Comparison of ENCODE assay signal across 8 mouse cellular contexts in the genomic region with DNA sequence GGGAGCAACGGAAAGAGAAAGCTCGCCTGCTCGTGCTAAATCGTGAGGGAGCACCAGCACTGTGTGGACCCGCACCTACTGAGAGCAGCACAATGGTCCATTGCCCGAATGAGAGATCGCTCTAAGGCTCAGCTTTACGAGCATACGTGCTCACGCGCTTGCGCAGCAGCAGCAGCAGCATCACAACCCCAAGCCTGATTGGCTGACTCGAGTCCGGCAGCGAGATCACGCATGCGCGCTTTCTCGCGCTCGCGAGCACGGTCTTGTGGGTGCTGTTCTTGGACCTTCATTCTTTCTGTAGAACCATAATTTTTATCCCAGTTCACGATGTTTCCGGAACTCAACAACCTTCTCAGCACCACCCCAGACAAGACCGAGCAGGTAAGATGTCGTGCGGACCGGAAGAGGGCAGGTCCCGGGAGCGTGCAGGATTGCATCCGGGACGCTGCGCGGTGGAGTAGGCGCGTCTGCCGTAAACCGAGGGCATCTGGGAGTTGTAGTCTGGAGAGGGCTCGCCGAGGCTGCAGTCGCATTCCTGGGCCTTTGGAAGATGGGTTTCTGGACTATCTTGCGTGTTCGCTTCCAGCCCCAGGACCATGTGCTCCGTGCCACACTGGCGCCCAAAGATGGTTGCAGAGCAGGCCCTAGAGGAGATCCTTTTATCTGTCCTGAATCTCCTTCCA. TPM values are rescaled to one million over a fixed set of nuclear protein-coding genes. Genes with fewer than 3 reads are reported as not detected.
A peak's percentile ranks its signal among the peaks of the same experiment; 100 is the strongest.
DNase-seq lines count a peak whose midpoint lies in the region; ATAC-seq and TF ChIP-seq lines count a peak whose summit lies in the region.

Gene Elp6, plus strand, starts transcription at position 205 of the 683 bp plus-strand sequence.

- no peaks in the 10 kb centered on the region for H3K9me3 ChIP-seq in heart, embryonic 11.5 days (replicated peaks; ENCODE audit: control insufficient read depth, low read length)
- peaks cover 10% of the 10 kb centered on the region for H3K9me3 ChIP-seq in kidney, embryonic 16.5 days (ENCODE audit: low read length)

- 0 out of 2 replicates have a peak, but pooled peaks cover 3% of the 10 kb centered on the region for H3K4me1 ChIP-seq in heart, embryonic 11.5 days (ENCODE audit: control insufficient read depth, insufficient read depth, low read length)
- H3K4me1 ChIP-seq in kidney, embryonic 16.5 days (ENCODE audit: insufficient read depth, low read length): peaks cover 9% of the 10 kb centered on the region
- H3K4me1 ChIP-seq in liver, adult 2 months (ENCODE audit: control insufficient read depth, insufficient read depth, low read length): peaks cover 3% of the 10 kb centered on the region

- H3K27ac ChIP-seq in heart, embryonic 11.5 days (ENCODE audit: low read depth, low read length): peak within 1 kb of the TSS; percentile 87
- H3K27ac ChIP-seq in kidney, embryonic 16.5 days (ENCODE audit: low read length): peak within 1 kb of the TSS; percentile 94
- peak within 1 kb of the TSS; percentile 66 for H3K27ac ChIP-seq in liver, adult 2 months (replicated peaks; ENCODE audit: insufficient read depth, low read depth, low read length)

- 0 out of 2 replicates have a peak, but pooled peaks cover 2% of the 10 kb centered on the region for H3K36me3 ChIP-seq in heart, embryonic 11.5 days (ENCODE audit: control insufficient read depth, insufficient read depth, low read length)
- peaks cover 3% of the 10 kb centered on the region for H3K36me3 ChIP-seq in kidney, embryonic 16.5 days (ENCODE audit: insufficient read depth, low read length)
- no peaks in the 10 kb centered on the region; the same call in 1 of the 2 replicates for H3K36me3 ChIP-seq in liver, adult 2 months (ENCODE audit: control insufficient read depth, insufficient read depth, low read length)
- no peaks in the 10 kb centered on the region for H3K36me3 ChIP-seq in myocyte (ENCODE audit: control insufficient read depth, insufficient read depth)
- H3K36me3 ChIP-seq in splenic B cell, adult 2 months (ENCODE audit: control insufficient read depth, insufficient read depth, low read length, poor library complexity, severe bottlenecking): no peaks in the 10 kb centered on the region

- under 1% methylated on average over 46 of the region's 46 CpGs for WGBS in heart, embryonic 11.5 days (ENCODE audit: insufficient replicate concordance)
- under 1% methylated on average over 46 of the region's 46 CpGs for WGBS in kidney, embryonic 16.5 days
- WGBS in liver, adult 2 months: under 1% methylated on average over 46 of the region's 46 CpGs

- no peak for TF ChIP-seq CTCF in liver, adult 2 months (IDR thresholded peaks at IDR 0.05; ENCODE audit: low read depth, low read length)

- H3K4me2 ChIP-seq in heart, embryonic 11.5 days: peak within 1 kb of the TSS; percentile 82
- H3K4me2 ChIP-seq in kidney, embryonic 16.5 days (replicated peaks; ENCODE audit: low read depth, low read length): peak within 1 kb of the TSS; percentile 65
- H3K4me2 ChIP-seq in myocyte (ENCODE audit: low read depth): peak within 1 kb of the TSS; percentile 94

- no peaks in the 10 kb centered on the region for H3K27me3 ChIP-seq in heart, embryonic 11.5 days (ENCODE audit: control insufficient read depth, insufficient read depth, low read length)
- H3K27me3 ChIP-seq in kidney, embryonic 16.5 days (ENCODE audit: insufficient read depth, low read length): no peaks in the 10 kb centered on the region
- H3K27me3 ChIP-seq in liver, adult 2 months (ENCODE audit: control insufficient read depth, insufficient read depth, low read length): no peaks in the 10 kb centered on the region
- no peaks in the 10 kb centered on the region for H3K27me3 ChIP-seq in myocyte (ENCODE audit: control insufficient read depth, insufficient read depth, insufficient read length)
- no peaks in the 10 kb centered on the region for H3K27me3 ChIP-seq in splenic B cell, adult 2 months (ENCODE audit: control insufficient read depth, insufficient read depth, low read length, poor library complexity, severe bottlenecking)

- peak; percentile 93 for TF ChIP-seq POLR2A in liver, adult 2 months (IDR thresholded peaks at IDR 0.05; ENCODE audit: extremely low read depth, insufficient read depth, low read length)
- peak; percentile 97 for TF ChIP-seq POLR2A in myocyte (IDR thresholded peaks at IDR 0.05; ENCODE audit: insufficient read length, low read depth)

- peak within 1 kb of the TSS; percentile 84 for H3K9ac ChIP-seq in heart, embryonic 11.5 days (ENCODE audit: low read depth, low read length)
- peak within 1 kb of the TSS; percentile 85 for H3K9ac ChIP-seq in kidney, embryonic 16.5 days (replicated peaks; ENCODE audit: low read length)
- peak within 1 kb of the TSS; percentile 71 for H3K9ac ChIP-seq in liver, adult 2 months (ENCODE audit: low read depth, low read length)

- H3K79me2 ChIP-seq in liver, adult 2 months (ENCODE audit: control insufficient read depth, insufficient read depth, low read length): no peaks in the 10 kb centered on the region
- peaks cover 14% of the 10 kb centered on the region for H3K79me2 ChIP-seq in myocyte (ENCODE audit: control insufficient read depth, insufficient read depth)

- H3K4me3 ChIP-seq in heart, embryonic 11.5 days (ENCODE audit: low read depth, low read length): peak within 1 kb of the TSS; percentile 58
- H3K4me3 ChIP-seq in kidney, embryonic 16.5 days (ENCODE audit: low read length): peak within 1 kb of the TSS; percentile 52
- peak within 1 kb of the TSS; percentile 59 for H3K4me3 ChIP-seq in liver, adult 2 months (ENCODE audit: insufficient read depth, low read depth, low read length)
- H3K4me3 ChIP-seq in myocyte: peak within 1 kb of the TSS; percentile 57

- H3ac ChIP-seq in myocyte (ENCODE audit: control insufficient read depth, insufficient read length): peak within 1 kb of the TSS; percentile 38

- DNase-seq in B cell, adult 2 months: peak; percentile 84 to 89
- DNase-seq in brain, adult 2 months (ENCODE audit: low read depth, low spot score): peak; percentile 99
- peak; percentile 90 for DNase-seq in liver, adult 2 months (ENCODE audit: extremely low read depth, low read depth, low spot score)
- peak; percentile 94 for DNase-seq in splenic B cell, adult 2 months (ENCODE audit: low read depth, low spot score)

- ATAC-seq in erythroblast, adult 5-6 weeks (replicated peaks; ENCODE audit: low FRiP score, poor library complexity, severe bottlenecking): peak; percentile 99
- peak; percentile 95 for ATAC-seq in heart, embryonic 11.5 days (replicated peaks; ENCODE audit: insufficient number of reproducible peaks, low FRiP score, low TSS enrichment)
- ATAC-seq in kidney, embryonic 16.5 days (ENCODE audit: low FRiP score, low TSS enrichment): peak; percentile 98

TF ChIP-seq in myocyte, 11 proteins besides CTCF, POLR2A, EP300 and RAD21:
- TF ChIP-seq MAX (IDR thresholded peaks at IDR 0.05; ENCODE audit: low read depth): no peak
- TF ChIP-seq MYOD1 (IDR thresholded peaks at IDR 0.05; ENCODE audit: control insufficient read depth in 1 of 3, insufficient read length in 2 of 3, low read depth in 2 of 3): no peak
- TF ChIP-seq REST (IDR thresholded peaks at IDR 0.05; ENCODE audit: insufficient read depth, insufficient read length): peak; percentile 16
- peak in 1 of 3 experiments; percentile 4 for TF ChIP-seq MYOG (IDR thresholded peaks at IDR 0.05; ENCODE audit: control insufficient read depth in 1 of 3, insufficient read depth in 1 of 3, insufficient read length in 2 of 3, low read depth in 2 of 3)
- TF ChIP-seq TCF3 (IDR thresholded peaks at IDR 0.05; ENCODE audit: insufficient read length, low read depth): no peak
- no peak for TF ChIP-seq USF1 (IDR thresholded peaks at IDR 0.05; ENCODE audit: low read depth)
- TF ChIP-seq CEBPB (IDR thresholded peaks at IDR 0.05; ENCODE audit: insufficient read depth, poor library complexity, severe bottlenecking): no peak
- TF ChIP-seq TCF12 (IDR thresholded peaks at IDR 0.05; ENCODE audit: insufficient read depth, poor library complexity, severe bottlenecking): no peak
- TF ChIP-seq SRF (IDR thresholded peaks at IDR 0.05; ENCODE audit: control insufficient read depth, insufficient read length, low read depth): no peak
- peak; percentile 99 for TF ChIP-seq POLR2AphosphoS2 (IDR thresholded peaks at IDR 0.05; ENCODE audit: insufficient read length, low read depth)
- TF ChIP-seq E2F4 (IDR thresholded peaks at IDR 0.05; ENCODE audit: insufficient read depth): no peak

RNA-seq across cellular contexts. Expression of gene Elp6, which starts in this region (rescaled TPM):
- total RNA-seq in erythroblast, adult 5-6 weeks (2015; ENCODE audit: low replicate concordance): 0.19 and 1.5 TPM in 2 replicates
- 0.56 and 1.8 TPM in 2 replicates for total RNA-seq in erythroblast, adult 5-6 weeks (2017; ENCODE audit: low replicate concordance)
- 17.4 and 18.7 TPM in 2 replicates for polyA plus RNA-seq in heart, embryonic 11.5 days (2014; fragmentation: Nextera tagmentation; extraction: Ambion mirVana)
- polyA plus RNA-seq in kidney, embryonic 16.5 days (2015; fragmentation: Nextera tagmentation; extraction: Ambion mirVana): 29.6 and 32.4 TPM in 2 replicates
- 5.0 and 5.9 TPM in 2 replicates for total RNA-seq in liver, adult 2 months (2014; rRNA removed)
- 6.6 and 7.3 TPM in 2 replicates for polyA plus RNA-seq in liver, adult 2 months (2012; rRNA removed)
- polyA plus RNA-seq in myocyte (2012; fragmentation: generic; extraction: Trizol): 11.9 TPM

Comparison
In these comparisons a context has a peak if more than half of its experiments do, and no peak if none do; other contexts are left out.
1. Peak in every context shown above with its lines: DNase-seq, ATAC-seq, H3K4me3 ChIP-seq and H3K27ac ChIP-seq.